Mouse (Mus musculus) liver, embryonic 12.5 days (tissue): ENCODE measurements around the gene Rhob. TPM values are rescaled to one million over a fixed set of nuclear protein-coding genes. Genes with fewer than 3 reads are reported as not detected.

Experiments used
- ATAC-seq: fragments of 200-750 bp; cut with Nextera tagmentation; 2 replicates; pipeline ENCODE4 v1.8.0; 2017; ENCODE audit warnings: moderate number of reproducible peaks, mild to moderate bottlenecking, moderate library complexity
- H3K27ac ChIP-seq: fragments of 300-500 bp; sonication (generic); 2 replicates; pipeline ENCODE4 v1.5.1; 2016; ENCODE audit warnings: mild to moderate bottlenecking
- H3K27me3 ChIP-seq: fragments of 300-500 bp; sonication (generic); replicated peaks from 2 replicates; pipeline ENCODE4 v1.6.1; 2016; ENCODE audit warnings: mild to moderate bottlenecking, moderate library complexity
- H3K36me3 ChIP-seq: fragments of 300-500 bp; sonication (generic); 2 replicates; pipeline ENCODE4 v1.6.1; 2016; ENCODE audit warnings: mild to moderate bottlenecking, moderate library complexity
- H3K4me1 ChIP-seq: fragments of 300-500 bp; sonication (generic); 2 replicates; pipeline ENCODE4 v1.6.1; 2016
- H3K4me2 ChIP-seq: fragments of 300-500 bp; sonication (generic); 2 replicates; pipeline ENCODE4 v1.6.1; 2016; ENCODE audit warnings: mild to moderate bottlenecking, moderate library complexity
- H3K4me3 ChIP-seq: fragments of 300-500 bp; sonication (generic); 2 replicates; pipeline ENCODE4 v1.5.1; 2016; ENCODE audit warnings: mild to moderate bottlenecking, moderate library complexity
- H3K9ac ChIP-seq: fragments of 300-500 bp; sonication (generic); 2 replicates; pipeline ENCODE4 v1.6.1; 2016; ENCODE audit warnings: mild to moderate bottlenecking, moderate library complexity
- H3K9me3 ChIP-seq: fragments of 300-500 bp; sonication (generic); replicated peaks from 2 replicates; pipeline ENCODE4 v1.6.1; 2016; ENCODE audit warnings: mild to moderate bottlenecking, moderate library complexity
- WGBS: fragments of 180-500 bp; shearing (Covaris S2); methylation state at CpG from one replicate; pipeline ENCODE4 v1.1.7; 2016; ENCODE audit not compliant: insufficient replicate concordance; 5-methylcytosine and 5-hydroxymethylcytosine counted together
- polyA plus RNA-seq: library from polyadenylated mRNA; unstranded; fragments of >200 nt; fragmentation: Nextera tagmentation; extraction: Ambion mirVana; gene quantifications from 2 replicates; pipeline ENCODE4 v1.2.1, GENCODE M21; 2016

Rhob gene
- polyA plus RNA-seq, 1 experiment from 2014 or later: 12.3 TPM

GRCm38 (mm10) chr12:8524062-8524461 lies 24.3 kb upstream of the Rhob start:
- no peak for ATAC-seq
- Histone ChIP-seq H3K4me2 (no peak overlapping the region), H3K9ac (no peak overlapping the region), H3K27me3 (no peaks in the 10 kb centered on the region), H3K4me1 (peaks cover 31% of the 10 kb centered on the region), H3K27ac (no peak overlapping the region), H3K9me3 (no peaks in the 10 kb centered on the region), H3K4me3 (no peak overlapping the region), H3K36me3 (no peaks in the 10 kb centered on the region)
- 57% methylated on average over 5 of the region's 5 CpGs for WGBS

DNA sequence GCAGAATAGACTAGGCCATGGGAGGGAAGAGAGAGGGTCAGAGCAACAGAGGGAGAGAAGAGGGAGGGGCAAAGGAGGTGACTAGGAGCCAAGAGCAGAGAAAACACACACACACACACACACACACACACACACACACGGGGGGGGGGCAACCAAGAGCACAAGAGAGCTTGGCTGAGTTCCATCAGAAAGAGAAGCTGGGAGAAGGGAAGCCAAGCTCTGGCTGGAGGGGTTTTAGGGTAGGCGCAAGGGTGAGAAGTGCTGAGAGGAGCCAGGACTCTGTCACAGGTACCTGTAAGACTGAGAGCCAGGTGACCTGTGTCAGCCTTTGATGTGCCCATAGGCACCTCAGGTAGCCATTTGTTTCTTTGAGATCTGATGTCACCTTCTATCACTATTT lies 22.9 kb upstream of the Rhob start:
- Histone ChIP-seq H3K9ac (no peak overlapping the region), H3K4me2 (no peak overlapping the region), H3K27me3 (no peaks in the 10 kb centered on the region), H3K4me3 (no peak overlapping the region), H3K4me1 (peaks cover 33% of the 10 kb centered on the region), H3K27ac (no peak overlapping the region), H3K9me3 (no peaks in the 10 kb centered on the region), H3K36me3 (no peaks in the 10 kb centered on the region)
- 47% methylated on average over 2 of the region's 2 CpGs for WGBS
- no peak for ATAC-seq

GRCm38 (mm10) chr12:8521375-8522047 lies 21.7 kb upstream of the Rhob start:
- Histone ChIP-seq H3K36me3 (no peaks in the 10 kb centered on the region), H3K4me1 (peaks cover 33% of the 10 kb centered on the region), H3K4me2 (peak overlapping the region; percentile 49), H3K4me3 (no peak overlapping the region), H3K9ac (no peak overlapping the region), H3K9me3 (no peaks in the 10 kb centered on the region), H3K27me3 (no peaks in the 10 kb centered on the region), H3K27ac (peak overlapping the region; percentile 23; the same call in 1 of the 2 replicates)
- peak; percentile 79 for ATAC-seq
- 17% methylated on average over 12 of the region's 12 CpGs for WGBS

GRCm38 (mm10) chr12:8519431-8520160 lies 19.8 kb upstream of the Rhob start:
- no peak for ATAC-seq
- H3K9ac ChIP-seq: no peak overlapping the region
- H3K4me3 ChIP-seq: no peak overlapping the region
- H3K27ac ChIP-seq: no peak overlapping the region
- no peak overlapping the region for H3K4me2 ChIP-seq
- no peaks in the 10 kb centered on the region for H3K27me3 ChIP-seq
- no peaks in the 10 kb centered on the region for H3K9me3 ChIP-seq
- WGBS: 44% methylated on average over 12 of the region's 12 CpGs
- no peaks in the 10 kb centered on the region for H3K36me3 ChIP-seq
- H3K4me1 ChIP-seq: peaks cover 33% of the 10 kb centered on the region

DNA sequence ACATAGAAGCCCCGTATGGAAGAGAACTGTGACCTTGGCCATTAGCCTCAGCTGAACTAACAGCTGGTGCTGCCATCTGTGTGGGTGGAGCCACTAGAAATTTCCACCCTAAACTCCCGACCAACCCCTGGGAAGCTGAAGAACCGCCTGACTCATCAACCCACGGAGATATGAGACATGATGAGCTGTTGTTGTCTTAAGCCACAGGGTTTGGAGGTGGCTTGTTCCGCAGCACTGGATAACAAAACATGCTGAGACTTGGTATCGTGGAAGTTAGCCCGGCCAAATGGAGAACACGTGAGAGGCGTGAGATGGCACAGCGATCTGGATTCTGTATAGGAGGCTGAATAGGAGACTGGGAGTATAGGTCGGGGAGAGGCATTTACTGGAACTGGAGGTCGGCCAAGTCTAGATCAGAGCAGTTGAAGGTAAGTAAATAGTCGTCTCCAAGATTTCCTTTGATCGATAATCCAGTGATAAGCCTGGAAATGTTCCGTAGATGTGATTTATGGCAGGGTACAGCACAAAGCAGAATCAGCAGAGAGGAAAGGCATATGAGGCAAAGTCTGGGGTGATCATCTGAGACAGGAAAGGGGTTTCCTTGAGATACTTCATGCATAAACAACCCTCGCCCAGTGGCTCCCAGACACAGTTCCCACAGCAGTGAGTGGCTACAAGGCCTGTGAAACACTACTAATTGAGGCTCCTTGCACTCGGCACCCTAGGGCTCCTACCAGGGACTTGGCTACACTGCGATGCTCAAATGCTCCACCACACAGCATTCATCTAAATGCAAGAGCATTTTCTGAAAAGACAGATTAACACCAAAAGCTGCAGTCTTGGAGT lies 11.5 kb upstream of the Rhob start:
- no peak for ATAC-seq
- H3K4me3 ChIP-seq: no peak overlapping the region

DNA sequence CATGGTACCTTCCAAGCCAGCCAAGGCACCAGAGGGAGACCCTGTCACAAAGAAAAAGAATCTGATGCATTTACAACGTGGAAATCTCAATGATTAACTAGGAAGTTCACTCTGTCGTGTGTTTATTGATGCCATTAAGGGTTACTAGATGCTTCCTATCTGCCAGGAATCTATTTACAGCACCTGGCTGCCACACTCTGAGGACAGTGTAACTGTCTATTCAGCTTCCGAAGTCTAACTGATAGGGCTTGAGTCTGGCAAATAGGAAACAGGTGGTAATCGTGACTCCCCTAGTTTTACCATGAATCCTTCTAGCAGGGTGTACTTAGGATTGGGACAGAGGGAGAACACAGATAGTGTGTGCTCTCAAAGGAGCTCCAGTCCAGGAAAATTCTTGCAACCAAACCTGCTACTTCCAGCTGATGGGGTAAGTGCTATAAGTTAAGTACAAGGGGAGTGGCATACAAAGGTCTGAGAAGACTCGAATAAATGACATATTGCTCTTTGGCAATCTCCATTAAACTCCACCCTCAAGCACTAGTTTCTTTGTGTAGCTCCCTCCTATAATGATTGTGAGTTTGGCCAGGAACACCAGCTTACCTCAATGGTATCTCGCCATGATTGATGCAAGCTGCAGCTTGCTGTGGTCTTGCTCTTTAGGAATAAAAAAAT lies 10.6 kb upstream of the Rhob start:
- H3K27me3 ChIP-seq: no peaks in the 10 kb centered on the region
- H3K9me3 ChIP-seq: no peaks in the 10 kb centered on the region
- ATAC-seq: no peak
- no peaks in the 10 kb centered on the region for H3K36me3 ChIP-seq
- no peak overlapping the region for H3K27ac ChIP-seq
- H3K4me3 ChIP-seq: no peak overlapping the region
- no peak overlapping the region for H3K9ac ChIP-seq
- 35% methylated on average over 6 of the region's 6 CpGs for WGBS
- H3K4me1 ChIP-seq: peaks cover 10% of the 10 kb centered on the region
- no peak overlapping the region for H3K4me2 ChIP-seq

More for the DNA sequence above, 11.5 kb upstream of the Rhob start:
- peaks cover 10% of the 10 kb centered on the region for H3K4me1 ChIP-seq
- H3K9ac ChIP-seq: no peak overlapping the region
- H3K27me3 ChIP-seq: no peaks in the 10 kb centered on the region
- 67% methylated on average over 18 of the region's 18 CpGs for WGBS
- H3K9me3 ChIP-seq: no peaks in the 10 kb centered on the region
- H3K4me2 ChIP-seq: no peak overlapping the region
- H3K27ac ChIP-seq: no peak overlapping the region
- H3K36me3 ChIP-seq: no peaks in the 10 kb centered on the region

DNA sequence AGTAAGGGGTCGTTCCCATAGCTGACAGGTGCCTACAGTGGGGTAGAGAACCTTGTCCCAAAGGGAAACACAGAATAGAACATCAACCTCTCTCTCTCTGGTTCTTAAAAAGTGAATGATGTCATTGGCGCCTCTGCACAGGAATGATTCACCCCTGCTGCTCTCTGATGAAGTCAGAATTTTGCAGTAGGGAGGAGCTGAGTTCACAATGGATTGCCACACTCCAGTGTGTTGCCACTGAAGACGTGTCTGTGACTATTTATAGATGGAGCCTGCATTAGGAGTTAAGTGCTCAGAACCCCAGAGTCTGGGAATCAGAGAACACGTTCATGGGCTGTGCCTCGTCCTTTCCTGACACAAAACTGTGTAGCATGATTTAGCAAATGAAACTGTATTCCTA lies 9.9 kb upstream of the Rhob start:
- Histone ChIP-seq H3K4me2 (no peak overlapping the region), H3K4me1 (peaks cover 10% of the 10 kb centered on the region), H3K9me3 (no peaks in the 10 kb centered on the region), H3K4me3 (no peak overlapping the region), H3K36me3 (no peaks in the 10 kb centered on the region), H3K27ac (no peak overlapping the region), H3K9ac (no peak overlapping the region), H3K27me3 (no peaks in the 10 kb centered on the region)
- no peak for ATAC-seq
- 48% methylated on average over 5 of the region's 5 CpGs for WGBS

- no peak overlapping the region for H3K27ac ChIP-seq
- H3K4me3 ChIP-seq: no peak overlapping the region
- H3K27me3 ChIP-seq: no peaks in the 10 kb centered on the region
- no peak overlapping the region for H3K4me2 ChIP-seq
- ATAC-seq: no peak
- peaks cover 10% of the 10 kb centered on the region for H3K4me1 ChIP-seq
- H3K9me3 ChIP-seq: no peaks in the 10 kb centered on the region
- 52% methylated on average over 9 of the region's 9 CpGs for WGBS
- H3K36me3 ChIP-seq: no peaks in the 10 kb centered on the region
- H3K9ac ChIP-seq: no peak overlapping the region
These were observed 7.3 kb upstream of the Rhob start for GRCm38 (mm10) chr12:8506954-8507707.

DNA sequence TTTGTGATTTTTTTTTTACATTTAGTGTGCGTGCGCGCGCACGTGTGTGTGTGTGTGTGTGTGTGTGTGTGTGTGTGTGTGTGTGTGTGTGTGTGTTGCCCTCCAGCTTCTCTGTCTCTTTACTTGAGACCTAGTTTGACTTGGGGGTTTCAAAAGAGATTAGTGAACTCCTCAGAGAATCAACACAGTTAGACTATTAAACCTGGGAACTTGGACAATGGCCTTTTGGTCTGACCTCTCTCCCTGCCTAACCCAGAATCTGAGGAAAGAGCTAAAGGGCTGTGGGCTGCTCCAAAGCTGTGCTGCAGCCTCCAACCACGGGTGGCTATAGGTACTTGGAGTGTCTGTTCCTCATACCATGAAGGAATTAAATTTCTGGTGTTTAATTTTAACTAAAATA lies 4.3 kb upstream of the Rhob start:
- 78% methylated on average over 6 of the region's 6 CpGs for WGBS
- no peak overlapping the region for H3K4me3 ChIP-seq
- H3K4me1 ChIP-seq: peaks cover 28% of the 10 kb centered on the region
- H3K9me3 ChIP-seq: no peaks in the 10 kb centered on the region
- no peak overlapping the region for H3K27ac ChIP-seq
- no peak for ATAC-seq
- no peak overlapping the region for H3K4me2 ChIP-seq
- H3K27me3 ChIP-seq: peaks cover 6% of the 10 kb centered on the region
- no peaks in the 10 kb centered on the region for H3K36me3 ChIP-seq
- H3K9ac ChIP-seq: no peak overlapping the region

DNA sequence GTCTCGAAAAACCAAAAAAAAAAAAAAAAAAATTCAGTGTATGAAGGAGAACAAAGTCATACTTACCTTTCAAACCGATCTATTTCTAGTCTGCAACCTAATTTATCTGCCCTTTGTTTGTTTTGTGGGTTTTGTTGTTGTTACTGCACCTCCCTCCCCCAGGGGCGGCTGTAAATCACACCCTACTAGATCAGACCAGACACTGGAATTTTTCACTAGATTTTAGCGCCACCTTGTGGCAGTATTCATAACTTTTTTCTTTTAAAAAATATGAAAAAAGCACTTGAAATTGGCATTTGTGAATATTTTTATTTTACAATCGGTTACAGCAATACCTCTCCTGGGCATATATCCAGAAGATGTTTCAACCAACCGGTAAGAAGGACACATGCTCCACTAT lies 2.7 kb upstream of the Rhob start:
- no peaks in the 10 kb centered on the region for H3K9me3 ChIP-seq
- no peak overlapping the region for H3K9ac ChIP-seq
- H3K4me2 ChIP-seq: no peak overlapping the region
- peaks cover 18% of the 10 kb centered on the region for H3K27me3 ChIP-seq
- H3K4me3 ChIP-seq: no peak overlapping the region
- peaks cover 40% of the 10 kb centered on the region for H3K4me1 ChIP-seq
- H3K27ac ChIP-seq: no peak overlapping the region
- H3K36me3 ChIP-seq: no peaks in the 10 kb centered on the region
- 9% methylated on average over 6 of the region's 6 CpGs for WGBS
- ATAC-seq: no peak

DNA sequence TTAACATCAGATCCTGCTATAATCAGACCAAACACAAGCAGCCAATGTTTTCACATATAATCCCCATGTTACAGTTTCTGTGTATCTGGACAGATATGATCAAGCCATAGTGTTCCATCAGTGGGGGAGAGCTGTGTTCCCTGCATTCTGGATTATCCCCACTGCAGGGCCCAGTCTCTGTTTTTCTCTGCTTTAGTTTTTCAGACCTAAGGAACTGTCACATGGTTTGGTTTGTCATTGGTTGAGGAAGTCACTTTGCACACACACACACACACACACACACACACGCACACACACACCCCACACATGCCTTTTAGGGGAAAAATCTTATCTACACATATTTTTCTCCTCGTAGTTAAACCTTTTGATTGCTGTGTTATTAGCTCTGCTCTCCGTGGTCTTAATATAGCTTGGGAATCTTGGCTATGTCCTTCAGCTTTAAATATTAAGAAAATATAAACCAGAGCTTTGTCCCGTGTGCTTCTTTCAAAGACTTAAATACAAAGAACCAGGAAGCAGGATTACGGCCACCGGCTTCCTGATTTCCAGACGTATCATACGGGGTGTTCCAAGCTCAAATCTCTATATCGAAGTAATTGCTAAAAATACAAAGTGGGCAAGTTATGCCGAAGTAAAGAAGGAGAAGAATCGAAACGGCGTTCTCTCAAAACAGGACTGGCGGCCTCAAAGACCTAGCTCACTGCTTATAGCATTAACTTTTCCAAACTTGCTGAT lies 1.9 kb upstream of the Rhob start:
- no peak for ATAC-seq
- no peaks in the 10 kb centered on the region for H3K9me3 ChIP-seq
- peaks cover 18% of the 10 kb centered on the region for H3K27me3 ChIP-seq
- H3K4me1 ChIP-seq: peaks cover 35% of the 10 kb centered on the region
- H3K4me2 ChIP-seq: no peak overlapping the region
- H3K9ac ChIP-seq: no peak overlapping the region
- H3K4me3 ChIP-seq: no peak overlapping the region
- no peak overlapping the region for H3K27ac ChIP-seq
- H3K36me3 ChIP-seq: no peaks in the 10 kb centered on the region
- WGBS: 74% methylated on average over 14 of the region's 14 CpGs
